In genomic region chr4:149623711-149624110, GRCm38 (mm10) we compare ENCODE assay signal across 26 mouse cellular contexts.
"Had no signal": no experiment of that assay in that cellular context is flagged by ENCODE, and none has a peak within 500 bp of the region (broad histone marks: within the 10 kb centered on the region; RNA-seq: fewer than 3 reads in every experiment).

No protein-coding gene starts in this region.

- H3K4me3 ChIP-seq: heart, embryonic 10.5 days; heart, embryonic 12.5 days; hindbrain, embryonic 13.5 days; hindbrain, embryonic 15.5 days; left cerebral cortex, adult 2 months; limb, embryonic 10.5 days; limb, embryonic 12.5 days; liver, embryonic 13.5 days; liver, embryonic 15.5 days had no signal

- H3K27me3 ChIP-seq: heart, embryonic 12.5 days; hindbrain, embryonic 13.5 days; hindbrain, embryonic 15.5 days; limb, embryonic 12.5 days; liver, embryonic 13.5 days; liver, embryonic 15.5 days had no signal

- H3K4me1 ChIP-seq: liver, embryonic 13.5 days; liver, embryonic 15.5 days had no signal

- H3K27ac ChIP-seq: heart, embryonic 10.5 days; hindbrain, embryonic 13.5 days; hindbrain, embryonic 15.5 days; hindbrain, postnatal 0 days; left cerebral cortex, adult 2 months; limb, embryonic 10.5 days; limb, embryonic 12.5 days; liver, embryonic 13.5 days; liver, embryonic 15.5 days had no signal

- H3K4me2 ChIP-seq: heart, embryonic 12.5 days; hindbrain, embryonic 13.5 days; hindbrain, embryonic 15.5 days; limb, embryonic 12.5 days; liver, embryonic 11.5 days; liver, embryonic 13.5 days; liver, embryonic 15.5 days had no signal

- DNase-seq: gastrocnemius, postnatal 14 days; gastrocnemius, postnatal 36 days; heart, adult 18-20 months; heart, postnatal 14 days; heart, postnatal 36 days; kidney, adult 11 months; kidney, adult 2 months; kidney, adult 9 months; kidney, postnatal 10 days; kidney, postnatal 25 days; kidney, postnatal 4 days; layer of hippocampus, adult 9-11 months; liver; liver, embryonic 13.5 days; liver, postnatal 0 days had no signal

- H3K36me3 ChIP-seq: heart, embryonic 10.5 days; heart, embryonic 12.5 days; liver, embryonic 13.5 days; liver, embryonic 15.5 days had no signal

- ATAC-seq: hindbrain, postnatal 0 days; intestine, embryonic 16.5 days; liver, postnatal 0 days had no signal

- H3K9me3 ChIP-seq: heart, embryonic 10.5 days; heart, embryonic 12.5 days; hindbrain, embryonic 13.5 days; hindbrain, embryonic 15.5 days; limb, embryonic 10.5 days; limb, embryonic 12.5 days; liver, embryonic 13.5 days; liver, embryonic 15.5 days had no signal

- H3K9ac ChIP-seq: heart, embryonic 12.5 days; hindbrain, embryonic 13.5 days; hindbrain, embryonic 15.5 days; limb, embryonic 12.5 days; liver, embryonic 13.5 days; liver, embryonic 15.5 days; liver, postnatal 0 days had no signal
